Mouse (Mus musculus) stomach, postnatal 0 days (tissue): Measurements from ENCODE around the gene Mpp4.

Experiments used
- CTCF ChIP-seq: IDR thresholded peaks from 2 replicates; pipeline ENCODE4 v1.5.1; 2016; ENCODE audit warnings: antibody characterized with exemption, low read depth, mild to moderate bottlenecking, moderate library complexity
- EP300 ChIP-seq: optimal IDR thresholded peaks from 2 replicates; pipeline ENCODE3; 2016; ENCODE audit warnings: antibody characterized with exemption

DNA sequence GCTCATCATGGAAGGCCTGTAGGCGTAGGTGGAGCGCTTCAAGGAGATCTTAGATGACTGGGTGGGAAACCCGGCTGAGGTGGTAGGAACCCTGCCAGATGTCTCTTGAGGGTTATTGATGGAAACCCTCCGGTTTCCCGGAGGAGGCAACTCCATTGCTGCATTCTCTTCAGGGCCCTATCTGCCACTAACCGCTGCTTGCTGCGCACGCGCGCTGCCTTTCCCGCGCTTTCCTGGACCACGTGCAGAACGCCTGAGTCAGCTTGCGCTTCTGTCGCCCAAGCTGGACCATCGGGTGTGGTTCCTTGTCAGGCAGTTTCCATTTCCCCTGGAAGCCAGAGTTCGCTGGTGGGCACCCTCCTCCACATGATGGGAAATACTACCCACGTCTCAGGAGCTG, 68.5 kb downstream of the Mpp4 start, which contains the start of gene C2cd6:
- TF ChIP-seq CTCF = no peak
- TF ChIP-seq EP300 = no peak
